Mouse (Mus musculus) embryonic fibroblast, embryonic 13.5 days (primary cell): ENCODE measurements around the gene Mapre3. TPM values are rescaled to one million over a fixed set of nuclear protein-coding genes. Genes with fewer than 3 reads are reported as not detected.

Experiments used
- H3K27ac ChIP-seq: 2 replicates; pipeline ENCODE4 v1.5.1; 2012; ENCODE audit warnings: low read length, control low read depth, inconsistent platforms; ENCODE audit not compliant: insufficient read depth
- H3K4me1 ChIP-seq: 2 replicates; pipeline ENCODE4 v1.6.1; 2011; ENCODE audit warnings: low read length; ENCODE audit not compliant: control insufficient read depth, insufficient read depth
- H3K4me3 ChIP-seq: 2 replicates; pipeline ENCODE4 v1.5.1; 2011; ENCODE audit warnings: mild to moderate bottlenecking, control low read depth, low read length; ENCODE audit not compliant: insufficient read depth
- CTCF ChIP-seq: IDR thresholded peaks from 2 replicates; pipeline ENCODE4 v1.5.1; 2011; ENCODE audit warnings: mild to moderate bottlenecking, control low read depth, low read length, moderate library complexity, borderline replicate concordance; ENCODE audit not compliant: insufficient read depth
- POLR2A ChIP-seq: IDR thresholded peaks from 2 replicates; pipeline ENCODE4 v1.6.1; 2011; ENCODE audit warnings: low read depth, mild to moderate bottlenecking, control low read depth, low read length, moderate library complexity
- polyA plus RNA-seq: library from polyadenylated mRNA; stranded (reverse); fragments of >200 nt; gene quantifications from 2 replicates; pipeline ENCODE4 v1.2.4, GENCODE M21; 2011; ENCODE audit warnings: low read depth; ENCODE audit not compliant: missing spikeins, insufficient read length

Gene Mapre3
- polyA plus RNA-seq, 1 experiment = 26.8 TPM

GRCm38 (mm10) chr5:30822689-30823088 lies 8.2 kb downstream of the Mapre3 start:
- Histone ChIP-seq H3K27ac (no peak overlapping the region), H3K4me1 (no peaks in the 10 kb centered on the region), H3K4me3 (no peak overlapping the region)
- TF ChIP-seq CTCF (no peak), POLR2A (no peak)

DNA sequence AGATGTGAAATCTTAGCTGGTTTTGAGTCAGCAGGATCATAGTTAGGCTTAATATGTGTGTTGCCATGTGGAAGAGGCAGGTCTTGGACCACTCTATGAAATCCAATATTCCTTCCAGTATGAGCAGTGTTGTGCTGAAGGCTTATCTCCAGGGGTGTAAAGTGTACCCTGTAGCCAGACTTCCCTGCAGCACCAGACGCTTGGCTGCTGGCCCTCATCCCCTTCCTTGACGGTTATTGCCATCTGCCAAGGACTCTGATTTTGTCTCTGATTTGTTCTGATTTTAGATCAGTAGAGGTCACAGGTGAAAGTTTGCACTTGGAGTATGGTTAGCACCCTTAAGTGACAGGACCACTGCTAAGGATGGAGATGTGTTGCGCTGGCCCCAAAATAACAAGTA lies 8.7 kb downstream of the Mapre3 start:
- no peak overlapping the region for H3K27ac ChIP-seq
- no peaks in the 10 kb centered on the region for H3K4me1 ChIP-seq
- no peak for TF ChIP-seq POLR2A
- TF ChIP-seq CTCF = no peak
- no peak overlapping the region for H3K4me3 ChIP-seq

- H3K27ac ChIP-seq = no peak overlapping the region
- H3K4me3 ChIP-seq = no peak overlapping the region
- no peaks in the 10 kb centered on the region for H3K4me1 ChIP-seq
- TF ChIP-seq CTCF (no peak), POLR2A (no peak)
These were observed 9.9 kb downstream of the Mapre3 start for GRCm38 (mm10) chr5:30824124-30824988.

DNA sequence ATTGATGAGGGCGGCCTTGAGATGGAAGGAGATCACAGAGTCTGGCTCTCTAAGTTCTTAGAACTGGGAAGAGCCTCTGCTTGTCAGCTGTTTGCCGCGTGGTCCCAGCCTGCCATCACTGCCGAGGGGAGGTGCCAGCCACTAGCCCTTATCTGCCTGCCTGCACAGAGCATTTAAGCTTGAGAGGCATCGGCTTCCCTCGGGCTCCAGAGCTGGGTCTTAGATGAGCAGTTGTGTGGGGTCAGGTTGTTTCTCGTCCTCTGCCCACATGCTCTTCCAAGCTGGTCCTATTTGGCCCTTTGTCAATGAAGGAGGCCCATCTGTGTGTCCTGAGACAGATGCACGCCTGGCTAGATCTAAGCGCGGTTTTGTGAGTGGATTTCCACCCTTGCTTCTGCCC lies 10.7 kb downstream of the Mapre3 start:
- no peak for TF ChIP-seq POLR2A
- TF ChIP-seq CTCF = no peak
- Histone ChIP-seq H3K4me1 (no peaks in the 10 kb centered on the region), H3K4me3 (no peak overlapping the region), H3K27ac (no peak overlapping the region)

DNA sequence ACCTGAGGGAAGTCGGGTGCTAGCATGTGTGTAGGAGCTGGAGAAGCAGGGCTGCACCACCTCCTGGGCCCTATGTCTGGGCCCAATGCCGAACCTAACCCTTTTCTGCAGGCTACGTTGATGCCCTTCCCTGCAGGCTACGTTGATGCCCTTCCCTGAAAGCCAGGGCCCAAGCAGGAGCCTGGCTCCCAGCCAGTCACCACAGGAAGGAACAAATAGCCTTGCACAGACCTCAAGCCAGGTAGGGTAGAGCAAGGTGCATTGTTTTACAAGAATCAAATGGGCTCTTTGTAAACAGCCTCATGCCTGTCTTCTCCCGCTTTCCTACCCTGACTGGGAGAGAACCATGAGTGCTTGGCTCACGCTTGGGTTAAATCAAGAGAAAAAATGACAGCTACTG lies 11.4 kb downstream of the Mapre3 start:
- no peak overlapping the region for H3K27ac ChIP-seq
- H3K4me1 ChIP-seq = no peaks in the 10 kb centered on the region
- H3K4me3 ChIP-seq = no peak overlapping the region
- TF ChIP-seq POLR2A (no peak), CTCF (no peak)

DNA sequence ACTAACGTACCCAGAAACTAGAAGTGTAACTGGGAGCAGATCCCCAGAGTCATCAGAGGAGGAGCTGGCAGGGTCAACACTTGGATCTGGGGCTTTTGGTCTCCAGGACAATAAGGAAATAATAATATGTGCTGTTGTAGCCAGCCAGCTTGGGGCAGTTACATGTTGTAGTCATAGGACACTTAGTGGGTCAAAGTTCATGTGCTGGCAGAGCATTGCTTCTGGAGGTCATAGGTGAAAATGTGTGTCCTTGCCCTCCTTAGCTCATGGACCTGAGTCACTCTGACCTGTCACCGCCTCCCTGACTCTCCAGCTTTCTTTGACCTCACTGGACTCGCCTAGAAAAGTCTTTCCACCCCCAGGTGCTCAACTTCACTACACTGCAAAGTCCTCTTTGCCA lies 19.0 kb downstream of the Mapre3 start:
- TF ChIP-seq CTCF (no peak), POLR2A (no peak)
- no peak overlapping the region for H3K4me3 ChIP-seq
- H3K27ac ChIP-seq = no peak overlapping the region
- H3K4me1 ChIP-seq = no peaks in the 10 kb centered on the region

- no peak overlapping the region for H3K4me3 ChIP-seq
- no peak overlapping the region for H3K27ac ChIP-seq
- TF ChIP-seq CTCF (no peak), POLR2A (no peak)
- H3K4me1 ChIP-seq = no peaks in the 10 kb centered on the region
These were observed 25.3 kb downstream of the Mapre3 start for GRCm38 (mm10) chr5:30839731-30840130.

- H3K4me1 ChIP-seq = no peaks in the 10 kb centered on the region
- H3K27ac ChIP-seq = no peak overlapping the region
- no peak overlapping the region for H3K4me3 ChIP-seq
- no peak for TF ChIP-seq CTCF
- TF ChIP-seq POLR2A = no peak
These were observed 27.5 kb downstream of the Mapre3 start for GRCm38 (mm10) chr5:30841896-30842295.

DNA sequence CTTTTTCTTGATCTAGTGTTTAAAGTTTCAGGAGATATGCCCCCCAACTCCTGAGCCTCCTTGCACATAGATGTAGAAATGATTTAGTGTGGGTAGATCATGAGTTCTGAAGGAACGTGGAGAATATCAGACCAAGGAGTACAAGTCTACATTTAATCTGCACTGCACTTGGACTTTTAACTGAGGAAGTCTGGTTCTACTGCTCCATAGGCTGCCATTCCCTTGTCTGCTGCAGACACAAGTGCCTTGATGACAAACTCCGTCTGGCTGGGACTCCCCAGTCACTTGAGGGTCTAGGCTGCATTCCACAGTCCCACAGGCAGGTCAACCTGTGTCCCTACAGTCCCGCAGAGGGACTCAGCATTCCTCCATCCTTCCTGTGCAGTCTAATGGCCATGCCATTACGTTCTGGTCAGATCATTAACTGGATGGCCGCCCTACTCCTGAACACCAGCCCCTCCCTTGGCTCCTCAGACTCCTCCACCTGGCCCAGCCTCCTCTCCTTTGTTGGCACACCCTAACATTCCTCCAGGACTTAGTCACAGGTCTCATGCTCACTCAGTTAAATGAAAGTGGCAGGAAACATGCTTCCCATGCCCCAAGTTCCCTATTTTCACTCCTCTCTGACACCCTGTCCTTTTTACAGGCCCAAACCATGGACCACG lies 35.6 kb downstream of the Mapre3 start:
- Histone ChIP-seq H3K4me3 (no peak overlapping the region), H3K27ac (peak overlapping the region; percentile 44; the same call in 1 of the 2 replicates), H3K4me1 (peaks cover 21% of the 10 kb centered on the region)
- TF ChIP-seq CTCF = no peak
- TF ChIP-seq POLR2A = no peak

DNA sequence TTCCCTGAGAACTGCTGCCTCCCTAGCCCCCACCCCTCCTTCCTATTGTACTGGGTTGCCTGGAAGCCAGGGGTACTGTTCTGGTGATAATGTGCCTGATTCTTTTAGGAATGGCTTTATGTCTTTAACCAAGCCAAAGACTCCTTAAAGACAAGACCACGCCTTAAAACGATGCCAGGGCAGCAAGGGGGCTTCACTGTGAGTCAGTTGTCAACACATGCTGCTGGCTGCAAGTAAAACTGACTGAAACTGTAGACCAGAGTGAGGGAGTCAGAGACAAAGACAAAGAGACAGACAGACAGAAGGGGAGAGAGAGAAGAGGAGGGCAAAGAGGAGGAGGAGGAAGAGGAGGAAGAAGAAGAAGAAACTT lies 36.1 kb downstream of the Mapre3 start:
- Histone ChIP-seq H3K4me1 (peaks cover 21% of the 10 kb centered on the region), H3K27ac (peak overlapping the region; percentile 44; the same call in 1 of the 2 replicates), H3K4me3 (no peak overlapping the region)
- TF ChIP-seq CTCF = no peak
- TF ChIP-seq POLR2A = no peak

- peaks cover 21% of the 10 kb centered on the region for H3K4me1 ChIP-seq
- no peak overlapping the region for H3K4me3 ChIP-seq
- H3K27ac ChIP-seq = no peak overlapping the region
- no peak for TF ChIP-seq POLR2A
- no peak for TF ChIP-seq CTCF
These were observed 39.1 kb downstream of the Mapre3 start for GRCm38 (mm10) chr5:30853522-30853921.
